Mouse (Mus musculus): ENCODE results near the gene U2surp. TPM values are rescaled to one million over a fixed set of nuclear protein-coding genes. Genes with fewer than 3 reads are reported as not detected.
A peak's percentile ranks its signal among the peaks of the same experiment; 100 is the strongest.

The U2surp gene
- 153 and 172 TPM in 2 replicates for polyA plus RNA-seq (2015; fragmentation: Nextera tagmentation; extraction: Ambion mirVana)

DNA sequence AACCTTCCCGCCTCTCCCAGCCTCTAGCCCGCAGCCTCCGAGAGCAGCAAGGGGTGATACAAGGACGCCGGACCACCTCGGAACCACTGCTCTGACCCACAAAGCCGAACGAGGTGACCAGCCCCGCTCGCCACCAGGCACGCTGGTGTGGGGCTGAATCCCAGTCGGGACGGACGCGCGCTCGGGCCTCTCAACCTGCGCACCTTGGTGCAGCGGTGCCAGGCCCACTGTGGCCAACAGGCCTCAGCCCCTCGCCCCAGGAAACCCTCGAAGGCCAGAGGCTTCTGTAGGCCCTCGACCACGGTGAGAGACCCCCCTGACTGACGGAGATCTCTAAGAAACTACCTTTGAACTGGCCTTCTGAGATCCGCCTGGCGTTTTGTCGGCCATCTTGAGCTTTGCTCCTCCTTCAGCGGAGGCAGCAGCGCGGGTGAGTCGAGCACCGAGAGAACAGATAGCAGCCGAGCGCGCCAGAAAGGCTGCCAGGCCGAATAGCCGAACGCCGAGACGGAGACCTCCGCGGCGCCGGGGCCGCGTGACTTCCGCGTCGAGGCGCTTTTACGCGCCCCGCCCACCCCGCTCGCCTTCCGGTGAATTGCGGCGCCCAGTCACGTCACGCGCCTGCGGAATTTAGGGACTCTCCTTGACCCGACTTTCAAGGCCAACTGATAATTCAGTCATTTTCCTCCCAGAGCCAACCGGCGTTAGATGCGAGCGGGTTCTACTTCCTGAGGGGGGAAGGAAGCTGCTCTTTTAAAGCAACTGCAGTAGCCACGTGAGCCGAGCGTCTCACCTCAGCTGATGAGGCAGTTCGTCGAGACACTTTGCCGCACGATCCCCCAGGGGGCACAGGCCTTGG is at the start of gene U2surp:
Gene U2surp (minus strand): TSS at position 525 of the 859 bp plus-strand sequence.
- no peaks in the 10 kb centered on the region for H3K27me3 ChIP-seq
- H3K9me3 ChIP-seq: no peaks in the 10 kb centered on the region
- peak within 1 kb of the TSS; percentile 91 for H3K4me3 ChIP-seq (replicated peaks)
- peak; percentile 94 for ATAC-seq
- no peaks in the 10 kb centered on the region for H3K36me3 ChIP-seq
- peaks cover 18% of the 10 kb centered on the region for H3K4me1 ChIP-seq (replicated peaks)
- peak within 1 kb of the TSS; percentile 90 for H3K9ac ChIP-seq (replicated peaks)
- peak within 1 kb of the TSS; percentile 83 for H3K27ac ChIP-seq
- peak within 1 kb of the TSS; percentile 87 for H3K4me2 ChIP-seq (replicated peaks)
- under 1% methylated on average over 74 of the region's 74 CpGs for WGBS

GRCm38 (mm10) chr9:95559936-95560735 is 48.3 kb upstream of the U2surp start:
- H3K27ac ChIP-seq: peak overlapping the region; percentile 74
- peaks cover 26% of the 10 kb centered on the region for H3K4me1 ChIP-seq (replicated peaks)
- H3K27me3 ChIP-seq: peaks cover 63% of the 10 kb centered on the region
- no peaks in the 10 kb centered on the region for H3K9me3 ChIP-seq
- H3K9ac ChIP-seq (replicated peaks): peak overlapping the region; percentile 74
- peak overlapping the region; percentile 69 for H3K4me3 ChIP-seq (replicated peaks)
- H3K36me3 ChIP-seq: no peaks in the 10 kb centered on the region
- WGBS: 12% methylated on average over 78 of the region's 78 CpGs
- ATAC-seq: peak; percentile 78
- peak overlapping the region; percentile 89 for H3K4me2 ChIP-seq (replicated peaks)

DNA sequence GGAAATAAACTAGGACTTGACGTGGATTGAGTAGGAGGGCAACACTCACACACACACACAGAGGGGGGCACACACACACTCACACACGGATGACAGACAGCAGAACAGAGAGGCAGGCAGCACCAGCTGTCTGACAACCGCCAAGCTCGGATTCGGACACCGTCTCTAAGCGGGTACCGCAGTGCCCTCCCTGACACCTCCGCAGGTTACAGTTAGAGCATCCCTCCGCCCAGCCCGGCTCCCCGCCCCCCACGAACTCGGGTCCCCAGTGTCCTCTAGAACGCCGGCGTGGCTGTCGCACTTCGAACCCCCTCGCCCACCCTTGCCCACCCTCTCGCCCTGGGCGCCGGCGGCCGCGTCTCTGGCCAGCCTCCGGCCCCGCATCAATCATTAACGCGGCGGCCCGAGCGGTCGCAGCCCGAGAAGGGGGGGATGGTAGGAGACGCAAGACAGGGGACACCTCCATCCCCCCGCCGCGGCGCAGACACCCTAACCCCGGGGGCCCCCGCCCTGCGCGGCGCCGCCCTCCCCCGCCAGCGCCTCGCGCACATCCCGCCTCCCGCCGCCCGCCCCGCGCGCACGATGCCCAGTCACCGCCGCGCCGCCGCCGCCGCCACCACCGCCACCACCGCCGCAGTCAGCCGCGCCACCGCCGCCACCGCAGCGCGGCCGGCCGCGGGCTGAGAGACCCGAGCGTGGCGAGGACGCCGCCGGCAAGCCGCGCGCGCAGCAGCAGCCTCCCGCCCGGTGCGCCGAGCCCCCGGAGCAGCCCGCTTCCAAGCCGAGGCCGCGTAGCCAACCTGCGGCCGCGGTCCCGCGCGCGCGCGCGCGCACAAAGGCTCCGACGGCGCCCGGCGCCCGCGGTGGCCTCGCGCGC is 47.5 kb upstream of the U2surp start, which contains the start of gene Paqr9:
Gene Paqr9 (plus strand): TSS at position 599 of the 877 bp plus-strand sequence.
- WGBS: under 1% methylated on average over 41 of the region's 118 CpGs
- Histone ChIP-seq H3K9me3 (no peaks in the 10 kb centered on the region), H3K9ac (replicated peaks) (peak within 1 kb of the TSS; percentile 74), H3K4me1 (replicated peaks) (peaks cover 26% of the 10 kb centered on the region), H3K36me3 (no peaks in the 10 kb centered on the region), H3K27me3 (peaks cover 65% of the 10 kb centered on the region), H3K27ac (peak within 1 kb of the TSS; percentile 74), H3K4me2 (replicated peaks) (peak within 1 kb of the TSS; percentile 89), H3K4me3 (replicated peaks) (peak within 1 kb of the TSS; percentile 69)
- ATAC-seq: peak; percentile 72

DNA sequence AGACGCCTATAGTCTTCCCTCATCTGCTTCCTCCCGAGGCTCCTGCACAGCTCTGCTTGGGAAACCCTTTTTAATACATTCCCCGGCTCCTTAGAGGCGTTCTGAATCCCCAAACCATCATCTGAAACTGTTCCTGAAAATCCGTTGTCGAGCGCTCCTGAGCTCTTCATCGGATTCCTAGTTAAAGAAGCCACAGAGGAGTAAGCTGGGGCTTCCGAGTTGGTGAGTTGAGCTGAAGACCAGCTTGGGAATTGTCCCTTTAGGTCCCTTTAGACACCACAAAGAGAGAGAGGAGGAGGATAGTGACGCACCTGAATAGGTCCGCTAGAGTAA is 46.9 kb upstream of the U2surp start:
- Histone ChIP-seq H3K27ac (no peak overlapping the region), H3K36me3 (no peaks in the 10 kb centered on the region), H3K9me3 (no peaks in the 10 kb centered on the region), H3K27me3 (peaks cover 65% of the 10 kb centered on the region), H3K4me3 (replicated peaks) (peak overlapping the region; percentile 69), H3K4me2 (replicated peaks) (peak overlapping the region; percentile 89), H3K4me1 (replicated peaks) (peaks cover 26% of the 10 kb centered on the region), H3K9ac (replicated peaks) (peak overlapping the region; percentile 74)
- no peak for ATAC-seq
- whole genome bisulfite sequencing: 10% methylated on average over 11 of the region's 11 CpGs

GRCm38 (mm10) chr9:95557722-95558121 is 45.9 kb upstream of the U2surp start:
- Histone ChIP-seq H3K36me3 (no peaks in the 10 kb centered on the region), H3K4me3 (replicated peaks) (no peak overlapping the region), H3K27me3 (peaks cover 59% of the 10 kb centered on the region), H3K4me1 (replicated peaks) (peaks cover 26% of the 10 kb centered on the region), H3K9ac (replicated peaks) (no peak overlapping the region), H3K9me3 (no peaks in the 10 kb centered on the region), H3K27ac (no peak overlapping the region), H3K4me2 (replicated peaks) (no peak overlapping the region)
- ATAC-seq: no peak
- 72% methylated on average over 6 of the region's 6 CpGs for WGBS

DNA sequence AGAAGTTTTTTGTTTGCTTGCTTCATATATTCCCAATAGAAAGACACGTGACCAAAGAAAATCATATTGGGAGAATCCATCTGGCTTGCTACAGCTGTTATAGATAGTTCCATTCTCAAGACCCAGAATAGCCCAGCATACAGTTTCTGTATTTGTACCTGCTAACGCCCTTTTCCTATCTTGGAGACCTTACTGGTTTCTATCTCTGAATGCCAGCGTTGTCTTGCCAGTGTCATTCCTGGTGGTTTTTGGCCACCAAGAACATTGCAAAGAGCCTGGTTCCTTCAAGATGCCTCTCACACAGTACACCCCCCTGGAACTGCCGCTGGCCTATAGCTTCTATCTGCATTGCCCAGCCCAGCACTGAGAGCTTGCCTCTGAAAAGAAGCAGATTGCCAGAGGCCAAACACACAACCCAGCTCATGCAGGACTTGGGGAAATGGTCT is 44.3 kb upstream of the U2surp start:
- ATAC-seq: no peak
- Histone ChIP-seq H3K9me3 (no peaks in the 10 kb centered on the region), H3K27me3 (peaks cover 43% of the 10 kb centered on the region), H3K4me3 (replicated peaks) (no peak overlapping the region), H3K27ac (no peak overlapping the region), H3K4me2 (replicated peaks) (no peak overlapping the region), H3K9ac (replicated peaks) (no peak overlapping the region), H3K4me1 (replicated peaks) (peaks cover 21% of the 10 kb centered on the region), H3K36me3 (no peaks in the 10 kb centered on the region)
- 89% methylated on average over 4 of the region's 4 CpGs for WGBS

- no peak for ATAC-seq
- Histone ChIP-seq H3K9ac (replicated peaks) (no peak overlapping the region), H3K9me3 (no peaks in the 10 kb centered on the region), H3K4me3 (replicated peaks) (no peak overlapping the region), H3K36me3 (no peaks in the 10 kb centered on the region), H3K4me2 (replicated peaks) (no peak overlapping the region), H3K27me3 (peaks cover 35% of the 10 kb centered on the region), H3K27ac (no peak overlapping the region), H3K4me1 (replicated peaks) (peaks cover 13% of the 10 kb centered on the region)
- 76% methylated on average over 5 of the region's 5 CpGs for WGBS
Measured at GRCm38 (mm10) chr9:95555233-95555740, 43.5 kb upstream of the U2surp start.

- WGBS: 87% methylated on average over 18 of the region's 18 CpGs
Measured at GRCm38 (mm10) chr9:95554231-95555221, 42.7 kb upstream of the U2surp start.

DNA sequence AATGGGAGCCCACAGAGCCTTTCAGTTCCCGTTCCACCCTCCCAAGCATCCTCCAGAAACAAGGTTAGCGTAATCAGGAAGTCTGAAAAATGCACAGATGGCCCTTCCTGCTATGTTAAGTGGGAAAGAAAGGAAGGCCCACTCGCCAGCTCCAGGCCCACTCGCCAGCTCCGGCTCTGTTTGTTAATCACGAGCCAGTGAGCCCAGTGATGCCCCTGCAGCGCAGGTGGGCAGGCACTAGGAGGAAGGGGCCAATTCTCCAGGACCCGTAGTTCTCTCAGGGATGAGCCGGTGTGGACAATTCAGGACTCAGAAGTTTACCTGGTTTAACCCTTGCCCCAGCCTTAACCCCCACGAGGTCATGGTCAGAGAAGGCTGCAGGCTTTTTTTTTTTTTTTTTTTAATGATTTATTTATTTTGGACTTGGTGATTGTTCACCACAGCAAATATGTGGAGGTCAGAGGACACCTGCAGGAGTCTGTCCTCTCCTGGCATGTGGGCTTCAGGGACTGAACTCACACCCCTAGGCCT is 40.4 kb upstream of the U2surp start:
- H3K27me3 ChIP-seq: peaks cover 16% of the 10 kb centered on the region
- WGBS: 71% methylated on average over 10 of the region's 10 CpGs
- no peak overlapping the region for H3K4me3 ChIP-seq (replicated peaks)
- H3K9me3 ChIP-seq: no peaks in the 10 kb centered on the region
- no peak for ATAC-seq
- H3K4me2 ChIP-seq (replicated peaks): no peak overlapping the region
- no peaks in the 10 kb centered on the region for H3K36me3 ChIP-seq
- H3K9ac ChIP-seq (replicated peaks): no peak overlapping the region
- H3K4me1 ChIP-seq (replicated peaks): no peaks in the 10 kb centered on the region
- no peak overlapping the region for H3K27ac ChIP-seq

More at GRCm38 (mm10) chr9:95554231-95555221, 42.7 kb upstream of the U2surp start:
- Histone ChIP-seq H3K4me3 (replicated peaks) (no peak overlapping the region), H3K36me3 (no peaks in the 10 kb centered on the region), H3K27me3 (peaks cover 29% of the 10 kb centered on the region), H3K9ac (replicated peaks) (no peak overlapping the region), H3K4me2 (replicated peaks) (no peak overlapping the region), H3K4me1 (replicated peaks) (0 out of 2 replicates have a peak, but pooled peaks cover 7% of the 10 kb centered on the region), H3K27ac (no peak overlapping the region), H3K9me3 (no peaks in the 10 kb centered on the region)
- no peak for ATAC-seq
